10 mouse cellular contexts compared by ENCODE assay signal in the genomic region with DNA sequence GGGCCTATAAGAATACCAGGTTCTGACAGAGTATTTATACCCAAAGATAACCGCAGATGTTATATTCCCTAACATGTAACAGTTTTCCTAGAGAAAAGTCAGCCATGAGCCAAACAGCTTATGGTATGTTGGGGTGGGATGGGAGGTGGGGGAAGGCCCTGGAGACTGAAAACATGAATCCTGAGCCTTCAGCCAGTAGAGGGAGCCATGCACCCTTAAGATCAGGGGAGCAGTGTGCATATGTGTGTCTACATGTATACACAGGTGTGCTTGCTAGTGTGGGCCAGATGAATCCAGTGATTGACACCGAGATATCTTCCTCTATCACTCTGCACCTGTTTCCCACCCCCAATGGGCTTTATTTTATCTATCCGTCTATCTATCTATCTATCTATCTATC. TPM values are rescaled to one million over a fixed set of nuclear protein-coding genes. Genes with fewer than 3 reads are reported as not detected.
DNase-seq lines count a peak whose midpoint lies in the region; ATAC-seq lines count a peak whose summit lies in the region.
"Had no signal": no experiment of that assay in that cellular context is flagged by ENCODE, and none has a peak within 500 bp of the region (broad histone marks: within the 10 kb centered on the region; RNA-seq: fewer than 3 reads in every experiment).

No protein-coding gene starts in this region.

- peak; percentile 23 for DNase-seq in kidney, adult 18-20 months
- DNase-seq in kidney, adult 8-10 months: no peak
- peak; percentile 72 for DNase-seq in midbrain, embryonic 14.5 days
- DNase-seq in ZHBTc4 (ENCODE audit: low read depth, low spot score): peak; percentile 47
- peak; percentile 55 for DNase-seq in right cerebral cortex, postnatal 4 days
- no peak for DNase-seq in B cell, adult 2 months
- no peak for DNase-seq in urinary bladder, adult 2 months (ENCODE audit: low spot score)
- DNase-seq: kidney, adult 9 months had no signal

- H3K27me3 ChIP-seq in midbrain, embryonic 14.5 days (ENCODE audit: control insufficient read depth, insufficient read depth, low read length): no peaks in the 10 kb centered on the region
- H3K27me3 ChIP-seq in midbrain, embryonic 16.5 days (ENCODE audit: control insufficient read depth, insufficient read depth, low read depth, low read length): no peaks in the 10 kb centered on the region

- no peak overlapping the region for H3K4me2 ChIP-seq in midbrain, embryonic 14.5 days (ENCODE audit: low read length)
- no peak overlapping the region for H3K4me2 ChIP-seq in midbrain, embryonic 16.5 days (ENCODE audit: low read length)

- H3K4me3 ChIP-seq in midbrain, embryonic 14.5 days (replicated peaks; ENCODE audit: low read depth, low read length): no peak overlapping the region
- H3K4me3 ChIP-seq in midbrain, embryonic 16.5 days (ENCODE audit: low read depth, low read length): no peak overlapping the region

- 77% methylated on average over 3 of the region's 3 CpGs for WGBS in midbrain, embryonic 14.5 days
- 69% methylated on average over 3 of the region's 3 CpGs for WGBS in midbrain, embryonic 16.5 days

- H3K9me3 ChIP-seq in midbrain, embryonic 14.5 days (ENCODE audit: control insufficient read depth, low read length): no peaks in the 10 kb centered on the region
- no peaks in the 10 kb centered on the region for H3K9me3 ChIP-seq in midbrain, embryonic 16.5 days (replicated peaks; ENCODE audit: control insufficient read depth, low read length, poor library complexity, severe bottlenecking)

- no peak overlapping the region for H3K27ac ChIP-seq in midbrain, embryonic 14.5 days (replicated peaks; ENCODE audit: low read depth, low read length)
- H3K27ac ChIP-seq in midbrain, embryonic 16.5 days (ENCODE audit: low read length): no peak overlapping the region

- H3K9ac ChIP-seq in midbrain, embryonic 14.5 days (replicated peaks; ENCODE audit: low read length): no peak overlapping the region
- H3K9ac ChIP-seq in midbrain, embryonic 16.5 days (ENCODE audit: low read depth, low read length): no peak overlapping the region

- no peaks in the 10 kb centered on the region for H3K36me3 ChIP-seq in midbrain, embryonic 14.5 days (ENCODE audit: control insufficient read depth, insufficient read depth, low read length)
- H3K36me3 ChIP-seq in midbrain, embryonic 16.5 days (ENCODE audit: control insufficient read depth, insufficient read depth, low read length): no peaks in the 10 kb centered on the region

- no peaks in the 10 kb centered on the region for H3K4me1 ChIP-seq in midbrain, embryonic 14.5 days (ENCODE audit: control insufficient read depth, insufficient read depth, low read length)
- no peaks in the 10 kb centered on the region for H3K4me1 ChIP-seq in midbrain, embryonic 16.5 days (ENCODE audit: control insufficient read depth, insufficient read depth, low read length)

- ATAC-seq in midbrain, embryonic 14.5 days (ENCODE audit: low FRiP score, low TSS enrichment): no peak
- ATAC-seq in midbrain, embryonic 16.5 days: no peak
- ATAC-seq: forebrain, embryonic 16.5 days had no signal

RNA-seq across cellular contexts. Expression of a gene that starts 20.2 kb away (rescaled TPM):
- polyA plus RNA-seq in midbrain, embryonic 14.5 days (2014; fragmentation: Nextera tagmentation; extraction: Ambion mirVana): 40.0 and 65.3 TPM in 2 replicates
- 22.6 and 30.5 TPM in 2 replicates for polyA plus RNA-seq in midbrain, embryonic 16.5 days (2015; fragmentation: Nextera tagmentation; extraction: Ambion mirVana)
- polyA plus RNA-seq in urinary bladder, adult 2 months (2012; rRNA removed): 7.9 and 9.9 TPM in 2 replicates

RNA-seq across cellular contexts. Expression of a gene that starts 24.6 kb away (rescaled TPM):
- 219 and 240 TPM in 2 replicates for polyA plus RNA-seq in midbrain, embryonic 14.5 days (2014; fragmentation: Nextera tagmentation; extraction: Ambion mirVana)
- polyA plus RNA-seq in midbrain, embryonic 16.5 days (2015; fragmentation: Nextera tagmentation; extraction: Ambion mirVana): 284 and 306 TPM in 2 replicates
- 0.28 and 0.35 TPM in 2 replicates for polyA plus RNA-seq in urinary bladder, adult 2 months (2012; rRNA removed)

RNA-seq across cellular contexts. Expression of a gene that starts 39.0 kb away (rescaled TPM):
- 26.6 and 33.9 TPM in 2 replicates for polyA plus RNA-seq in midbrain, embryonic 14.5 days (2014; fragmentation: Nextera tagmentation; extraction: Ambion mirVana)
- 32.3 and 33.0 TPM in 2 replicates for polyA plus RNA-seq in midbrain, embryonic 16.5 days (2015; fragmentation: Nextera tagmentation; extraction: Ambion mirVana)
- 51.3 and 51.9 TPM in 2 replicates for polyA plus RNA-seq in urinary bladder, adult 2 months (2012; rRNA removed)

Comparison
In these comparisons a context has a peak if more than half of its experiments do, and no peak if none do; other contexts are left out.
1. DNase-seq: peak in kidney, adult 18-20 months (single experiment), midbrain, embryonic 14.5 days (single experiment), ZHBTc4 (single experiment) and right cerebral cortex, postnatal 4 days (single experiment); none in kidney, adult 8-10 months (0 of 2), B cell, adult 2 months (0 of 2) and urinary bladder, adult 2 months (single experiment).
2. RNA of a gene that starts 24.6 kb away (polyA plus RNA-seq): 284 to 306 TPM in midbrain, embryonic 16.5 days and 219 to 240 TPM in midbrain, embryonic 14.5 days; 0.28 to 0.35 TPM in urinary bladder, adult 2 months; every median in the first group is over 100 times any median in the second.